Mouse (Mus musculus): Measurements from ENCODE around the gene Rnf185. TPM values are rescaled to one million over a fixed set of nuclear protein-coding genes. Genes with fewer than 3 reads are reported as not detected.

Gene Rnf185
- polyA plus RNA-seq (2015; fragmentation: Nextera tagmentation; extraction: Ambion mirVana): 17.2 and 17.4 TPM in 2 replicates

GRCm38 (mm10) chr11:3452167-3452639, at the start of gene Rnf185:
Gene Rnf185 (minus strand): TSS chr11:3452363.
- DNase-seq (ENCODE audit: low spot score): peak; percentile 95

DNA sequence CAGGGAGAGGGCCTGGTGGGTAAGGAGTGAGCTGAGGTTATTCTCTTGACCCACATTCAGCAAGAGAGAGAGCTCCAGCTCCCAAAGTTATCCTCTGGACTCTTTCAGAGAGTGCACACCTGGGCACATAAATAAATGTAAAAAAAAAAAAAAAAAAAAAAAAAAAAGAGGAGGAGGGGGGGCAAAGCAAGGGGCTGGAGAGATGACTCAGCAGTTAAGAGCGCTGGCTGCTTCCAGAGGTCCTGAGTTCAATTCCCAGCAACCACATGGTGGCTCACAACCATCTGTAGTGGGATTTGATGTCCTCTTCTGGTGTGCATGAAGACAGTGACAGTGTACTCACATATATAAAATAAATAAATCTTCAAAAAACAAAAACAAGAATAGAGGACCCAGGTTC, 45.1 kb upstream of the Rnf185 start:
- no peak for DNase-seq (ENCODE audit: low spot score)

GRCm38 (mm10) chr11:3496756-3497155, 44.6 kb upstream of the Rnf185 start:
- no peak for DNase-seq (ENCODE audit: low spot score)

GRCm38 (mm10) chr11:3495496-3495895, 43.3 kb upstream of the Rnf185 start:
- DNase-seq (ENCODE audit: low spot score): no peak

- no peak for DNase-seq (ENCODE audit: low spot score)
These were observed 42.7 kb upstream of the Rnf185 start for GRCm38 (mm10) chr11:3494857-3495256.

GRCm38 (mm10) chr11:3492748-3493147, 40.6 kb upstream of the Rnf185 start:
- no peak for DNase-seq (ENCODE audit: low spot score)

- no peak for DNase-seq (ENCODE audit: low spot score)
These were observed 36.9 kb upstream of the Rnf185 start for GRCm38 (mm10) chr11:3489036-3489435.

- DNase-seq (ENCODE audit: low spot score): no peak
These were observed 35.9 kb upstream of the Rnf185 start, which contains the start of gene Pla2g3 for GRCm38 (mm10) chr11:3487952-3488570. Gene Pla2g3 (plus strand): TSS chr11:3488284.

GRCm38 (mm10) chr11:3486349-3486748, 34.2 kb upstream of the Rnf185 start:
- DNase-seq (ENCODE audit: low spot score): no peak

DNA sequence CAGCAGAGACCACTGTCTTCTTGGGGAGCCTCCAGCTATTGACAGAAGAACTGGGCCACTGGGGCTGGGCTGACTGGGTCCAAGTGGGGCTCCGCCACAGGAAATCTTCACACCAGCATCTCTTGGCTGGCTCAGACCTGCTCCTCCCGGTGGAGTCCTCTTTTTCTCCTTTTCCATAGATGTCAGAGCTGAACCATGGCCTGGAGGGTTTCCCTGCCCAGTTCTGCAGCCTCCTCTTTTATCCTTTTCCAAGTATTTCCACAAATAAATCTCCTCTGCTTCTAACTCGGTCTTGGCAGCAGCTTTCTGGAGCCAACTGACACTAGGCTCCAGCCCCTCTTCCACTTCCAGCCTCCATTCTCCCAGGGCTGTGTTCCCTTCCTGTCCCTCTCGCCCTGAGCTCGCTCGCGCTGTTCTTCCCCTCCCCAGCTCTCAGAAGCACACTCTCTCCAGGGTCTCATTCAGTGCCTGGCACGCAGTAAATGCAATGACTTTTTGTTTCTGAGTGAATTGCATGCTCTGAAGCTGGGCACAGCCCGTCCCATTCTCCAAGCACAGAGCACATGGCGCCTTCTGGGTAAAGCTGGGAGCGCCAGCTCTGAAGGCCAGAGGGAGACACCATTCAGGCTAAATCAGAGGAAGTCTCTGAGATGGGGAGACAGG, 31.9 kb upstream of the Rnf185 start:
- no peak for DNase-seq (ENCODE audit: low spot score)

DNA sequence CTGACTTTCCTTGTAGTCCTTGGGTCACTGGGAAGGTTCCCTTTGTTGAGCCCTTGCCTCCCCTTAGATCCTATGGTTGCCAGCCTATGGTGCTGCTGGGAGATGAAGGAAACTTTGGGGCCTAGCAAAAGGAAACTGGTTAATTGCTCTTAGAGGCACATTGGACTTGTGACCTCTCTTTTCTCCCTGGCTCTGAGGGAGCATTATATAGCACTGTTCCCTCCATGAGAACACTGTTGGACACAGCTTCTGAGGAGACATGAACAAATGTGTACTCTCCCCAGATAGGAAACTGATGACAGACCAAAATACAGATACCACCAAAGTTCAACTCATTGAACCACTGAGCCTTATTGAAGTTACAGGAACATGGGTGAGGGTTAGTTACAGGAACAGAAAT, 23.3 kb upstream of the Rnf185 start:
- no peak for DNase-seq (ENCODE audit: low spot score)

DNA sequence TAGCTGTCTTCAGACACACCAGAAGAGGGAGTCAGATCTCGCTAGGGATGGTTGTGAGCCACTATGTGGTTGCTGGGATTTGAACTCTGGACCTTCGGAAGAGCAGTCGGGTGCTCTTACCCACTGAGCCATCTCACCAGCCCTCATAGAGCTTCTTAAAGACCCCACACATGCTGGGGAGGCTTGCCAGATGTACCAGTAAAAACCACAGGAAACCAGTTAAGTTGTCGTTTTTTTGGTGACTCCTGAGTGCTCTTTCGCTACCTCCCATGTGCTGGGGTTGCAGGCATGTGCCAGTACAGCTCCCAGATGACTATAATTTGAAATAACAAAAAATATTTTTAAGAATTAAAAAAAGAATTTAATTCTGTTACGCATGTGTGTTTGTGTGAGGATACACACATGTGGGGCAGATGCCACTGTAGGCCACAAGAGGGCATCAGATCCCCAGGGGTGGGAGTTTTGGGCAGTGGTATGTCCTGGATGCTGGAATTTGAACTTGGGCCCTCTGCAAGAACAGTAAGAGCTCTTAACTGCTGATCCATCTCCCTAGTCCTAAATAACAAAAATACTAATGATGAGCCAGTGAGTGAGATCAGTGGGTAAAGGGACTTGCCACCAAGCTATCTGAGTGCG, 22.4 kb upstream of the Rnf185 start:
- peak; percentile 40 for DNase-seq (ENCODE audit: low spot score)

- DNase-seq (ENCODE audit: low spot score): peak; percentile 79
These were observed 20.3 kb upstream of the Rnf185 start for GRCm38 (mm10) chr11:3472484-3472883.

DNA sequence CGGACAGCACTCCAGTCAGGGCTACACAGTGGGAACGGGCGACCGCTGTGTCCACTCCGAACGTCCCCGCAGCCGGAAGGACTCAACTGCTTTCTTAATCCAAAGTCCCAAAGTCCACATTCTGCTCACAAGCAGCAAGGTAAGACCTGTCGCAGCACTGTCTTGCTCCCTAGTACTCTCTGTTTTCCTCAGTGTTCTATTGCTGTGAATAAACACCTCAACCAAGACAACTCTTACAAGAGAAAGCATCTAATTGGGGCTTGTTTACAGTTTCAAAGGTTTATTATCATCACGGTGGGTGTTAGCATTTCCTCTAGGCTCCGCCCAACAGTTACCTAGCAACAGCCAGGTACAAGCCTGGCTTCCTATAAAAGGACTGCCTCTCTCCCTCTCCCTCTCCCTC, 19.3 kb upstream of the Rnf185 start:
- DNase-seq (ENCODE audit: low spot score): no peak

- DNase-seq (ENCODE audit: low spot score): no peak
These were observed 10.7 kb upstream of the Rnf185 start for GRCm38 (mm10) chr11:3462846-3463245.

- DNase-seq (ENCODE audit: low spot score): no peak
These were observed 6.9 kb upstream of the Rnf185 start for GRCm38 (mm10) chr11:3459105-3459468.

GRCm38 (mm10) chr11:3458428-3459104, 6.4 kb upstream of the Rnf185 start:
- no peak for DNase-seq (ENCODE audit: low spot score)

DNA sequence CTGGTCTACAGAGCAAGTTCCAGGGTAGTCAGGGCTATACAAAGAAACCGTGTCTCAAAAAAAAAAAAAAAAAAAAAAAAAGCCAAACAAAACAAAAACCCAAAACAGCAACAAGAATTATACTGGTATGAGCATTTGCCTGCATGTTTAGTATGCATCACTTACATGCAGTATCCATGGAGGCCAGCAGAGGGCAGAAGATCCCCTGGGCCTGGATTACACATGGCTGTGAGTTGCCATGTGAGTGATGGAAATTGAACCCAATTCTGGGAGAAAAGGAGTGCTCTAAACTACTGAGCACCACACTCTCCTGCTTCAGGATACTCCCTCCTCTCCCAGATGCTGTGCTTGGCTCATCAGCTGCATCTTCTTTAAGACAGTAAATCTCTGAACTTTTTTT, 4.2 kb upstream of the Rnf185 start:
- peak; percentile 60 for DNase-seq (ENCODE audit: low spot score)

GRCm38 (mm10) chr11:3454506-3454905, 2.3 kb upstream of the Rnf185 start:
- no peak for DNase-seq (ENCODE audit: low spot score)

DNA sequence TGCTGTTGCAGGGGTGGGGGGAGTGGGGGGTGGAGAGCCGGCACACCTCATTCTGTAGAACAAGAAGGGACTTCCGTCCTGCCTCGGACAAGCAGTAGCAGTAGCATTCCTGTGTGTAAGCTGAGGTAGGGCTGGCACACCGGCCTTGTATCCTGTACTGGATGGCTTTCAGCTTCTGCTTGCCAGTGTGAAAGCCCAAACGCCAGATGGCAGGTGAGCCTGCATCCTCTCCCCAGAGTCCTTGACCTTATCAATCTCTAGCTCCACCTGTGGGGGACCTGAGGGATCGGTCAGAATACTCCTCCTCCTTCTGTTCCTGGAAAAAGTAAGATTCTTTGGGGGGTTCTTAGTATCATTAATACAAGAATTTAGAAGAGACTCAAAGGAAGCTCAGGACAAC, 1.3 kb upstream of the Rnf185 start:
- no peak for DNase-seq (ENCODE audit: low spot score)

DNA sequence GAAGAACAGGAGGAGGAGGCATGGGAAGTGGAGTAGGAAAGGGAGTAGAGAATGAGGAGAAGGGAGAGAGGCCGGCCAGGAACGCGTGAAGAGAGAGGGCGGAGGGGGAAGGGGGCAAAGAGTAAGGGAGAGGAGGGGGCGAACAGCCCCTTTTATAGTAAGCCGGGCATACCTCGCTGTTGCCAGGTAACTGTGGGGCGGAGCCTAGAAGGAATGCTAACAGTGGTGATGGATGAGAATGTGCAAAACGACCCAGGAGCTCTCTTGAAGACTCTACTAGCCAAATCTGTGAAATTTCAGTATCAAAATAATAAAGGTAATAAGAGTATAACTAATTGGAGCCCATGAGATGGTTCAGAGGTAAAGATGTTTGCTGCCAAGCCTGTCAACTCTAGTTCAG, 606 bp upstream of the Rnf185 start:
- no peak for DNase-seq (ENCODE audit: low spot score)

GRCm38 (mm10) chr11:3451701-3452163, 431 bp downstream of the Rnf185 start:
- no peak for DNase-seq (ENCODE audit: low spot score)

All from thymus, postnatal 0 days (tissue).